Mouse (Mus musculus) megakaryocyte, embryonic 14.5 days (primary cell): Measurements from ENCODE around the gene Rsbn1l.

Experiments used
- FLI1 ChIP-seq: IDR thresholded peaks from 2 replicates; pipeline ENCODE4 v1.6.1; 2012; ENCODE audit warnings: low read length, inconsistent platforms, mixed read lengths
- GATA1 ChIP-seq: IDR thresholded peaks from 3 replicates; pipeline ENCODE4 v1.6.1; 2012; ENCODE audit warnings: mixed read lengths, low read length, inconsistent platforms, borderline replicate concordance

DNA sequence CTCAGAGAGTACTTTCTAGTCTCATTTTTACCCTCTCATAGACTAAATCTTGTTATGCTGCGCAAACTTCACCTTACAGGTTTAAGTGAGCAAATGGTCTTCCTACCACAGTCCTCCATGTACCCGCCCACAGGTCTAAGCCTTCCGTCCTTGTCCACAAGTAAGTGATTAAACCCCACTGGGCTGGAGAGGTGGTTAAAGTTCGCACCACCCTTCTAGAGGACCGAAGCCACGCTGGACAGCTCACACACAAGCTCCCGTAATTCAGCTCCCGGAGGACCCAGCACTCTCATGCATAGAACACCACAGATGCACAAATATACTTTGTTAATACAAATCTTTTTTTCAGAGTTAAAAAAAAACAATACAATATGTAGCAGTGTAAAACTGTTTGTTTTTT lies 30.1 kb upstream of the Rsbn1l start:
- TF ChIP-seq FLI1 (no peak), GATA1 (no peak)
